Mouse (Mus musculus) adrenal gland (tissue): ENCODE measurements at regions not wholly inside any gene's neighbourhood (a gene's known extent, or its start where the extent isn't known, plus 50 kb on each side); places are given as distances from the start of the nearest gene placed in this dataset.

Experiments
- intact Hi-C: fragments of 180-260 bp; cut with DNase I; formaldehyde crosslinking; loops from one replicate; pipeline ENCODE4 v1.15.1; 2025

DNA sequence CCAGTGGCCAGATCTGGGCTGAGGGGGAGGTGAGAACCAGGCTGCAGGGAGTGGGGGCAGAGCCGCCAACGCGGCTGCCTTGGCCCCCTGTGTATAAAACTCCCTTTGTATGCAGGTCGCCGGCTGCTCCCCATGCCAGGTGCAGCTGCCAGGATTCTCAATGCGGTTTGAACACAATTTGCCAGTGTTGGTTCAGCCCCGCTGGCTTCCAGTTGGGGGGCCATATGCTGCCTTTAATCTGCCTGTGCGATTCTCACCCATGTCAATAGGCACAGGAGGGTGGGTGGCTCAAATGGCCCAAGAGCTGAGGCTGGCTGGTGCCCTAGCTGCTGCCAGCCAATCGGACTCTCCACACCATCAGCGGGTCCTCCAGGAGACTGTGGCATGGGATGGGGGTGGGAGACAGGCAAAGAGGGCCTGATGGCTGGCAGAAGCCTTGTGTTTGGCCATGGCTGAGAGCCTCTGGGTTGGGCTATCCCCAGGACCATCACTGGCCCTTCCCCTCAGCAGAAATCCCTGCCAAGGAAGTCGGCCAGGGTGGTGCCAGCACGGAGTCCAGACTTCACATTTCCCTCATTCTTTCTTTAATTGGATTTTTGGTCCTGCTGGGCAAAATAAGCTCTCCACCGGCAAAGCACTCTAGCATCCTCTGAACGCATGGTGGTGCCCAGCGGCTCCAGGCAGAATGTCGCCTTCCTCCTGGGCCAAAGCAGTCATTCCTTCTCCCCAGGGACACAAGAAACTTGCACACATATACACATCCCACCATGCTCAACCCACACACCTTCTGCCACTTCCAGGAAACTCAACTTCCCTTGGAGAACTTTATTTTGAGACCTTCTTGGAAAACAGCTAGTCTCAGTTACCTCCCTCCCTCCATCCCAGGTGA is 338.0 kb downstream of the Bcor start:
- intact Hi-C loops: no loop called here

DNA sequence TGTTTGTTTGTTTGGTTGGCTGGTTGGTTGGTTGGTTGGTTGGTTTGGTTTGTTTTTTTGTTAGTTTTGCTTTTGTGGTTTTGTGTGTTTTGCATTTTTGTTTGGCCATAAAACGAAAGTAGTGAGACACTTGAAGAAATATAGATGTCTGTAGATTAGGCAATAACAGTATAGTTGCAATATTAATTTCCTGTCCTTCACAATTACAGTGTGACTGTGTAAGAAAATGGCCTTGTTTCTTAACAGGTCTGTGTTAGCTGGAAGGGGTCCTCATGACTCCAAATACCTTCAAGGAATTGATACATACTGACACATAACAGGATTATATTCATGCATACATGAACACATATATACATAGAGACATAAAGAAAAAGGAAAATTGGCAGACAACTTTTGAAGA is 334.2 kb downstream of the Bcor start:
- intact Hi-C loops: no loop called here

DNA sequence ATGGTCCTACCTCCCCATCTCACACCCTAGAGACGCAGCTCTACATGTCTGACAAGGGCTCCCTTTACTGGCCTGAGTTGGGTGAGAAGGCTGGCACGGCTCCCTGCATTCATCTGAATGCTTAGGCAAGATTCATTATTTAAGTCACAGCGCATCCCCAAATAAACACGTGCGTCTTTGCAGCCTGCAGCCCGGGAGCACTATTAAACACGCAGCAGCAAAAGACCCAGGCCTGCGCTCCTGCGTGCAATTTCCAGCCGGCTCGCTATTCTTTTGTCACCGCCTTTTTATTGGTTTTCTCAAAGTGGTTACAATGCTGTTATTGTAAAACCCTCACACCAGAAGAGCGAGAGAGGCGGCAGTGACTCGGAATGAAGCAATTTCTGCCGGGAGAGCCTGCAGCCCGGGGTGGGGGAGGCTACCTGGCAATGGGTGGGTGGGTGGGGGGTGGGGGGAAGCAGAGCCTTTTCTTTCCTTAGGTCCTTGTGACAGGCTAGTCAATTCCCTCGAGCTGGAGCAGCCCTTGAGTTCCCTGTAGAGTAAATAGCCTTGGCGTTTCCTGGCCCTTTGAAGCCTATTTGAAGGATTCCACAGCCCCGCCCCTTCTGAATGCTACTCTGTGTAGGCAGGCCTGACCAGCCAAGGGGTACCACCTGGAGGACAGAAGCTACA is 333.3 kb downstream of the Bcor start:
- intact Hi-C loops: no loop called here

DNA sequence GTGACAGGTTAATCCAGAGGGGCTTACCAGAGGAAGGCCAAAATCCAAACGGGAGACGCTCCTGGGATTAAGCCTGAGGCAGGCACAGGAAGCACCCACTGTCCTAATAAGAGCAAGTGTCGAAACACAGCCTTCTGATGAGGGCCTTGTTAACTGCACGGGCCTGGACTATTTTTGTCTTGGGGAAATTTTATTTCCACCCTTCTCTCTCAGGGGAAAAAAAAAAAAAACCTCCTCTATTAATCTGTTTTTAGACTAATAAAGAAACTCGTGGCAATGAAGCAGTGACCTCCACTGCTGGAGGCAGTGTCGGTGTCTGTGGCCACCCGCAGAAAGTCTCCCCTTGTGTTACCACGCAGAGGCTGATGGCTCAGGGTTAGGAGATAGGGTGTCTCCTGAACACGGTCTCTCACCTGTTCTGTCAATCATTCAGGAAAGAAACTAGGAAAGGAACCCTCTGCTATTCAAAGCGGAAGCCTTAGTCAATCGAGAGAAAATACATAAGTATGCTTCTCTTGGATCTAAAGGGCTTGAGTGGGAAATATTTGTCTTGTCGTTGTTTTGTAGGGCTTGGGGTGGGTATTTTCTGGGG is 330.6 kb downstream of the Bcor start:
- intact Hi-C loops: no loop called here

DNA sequence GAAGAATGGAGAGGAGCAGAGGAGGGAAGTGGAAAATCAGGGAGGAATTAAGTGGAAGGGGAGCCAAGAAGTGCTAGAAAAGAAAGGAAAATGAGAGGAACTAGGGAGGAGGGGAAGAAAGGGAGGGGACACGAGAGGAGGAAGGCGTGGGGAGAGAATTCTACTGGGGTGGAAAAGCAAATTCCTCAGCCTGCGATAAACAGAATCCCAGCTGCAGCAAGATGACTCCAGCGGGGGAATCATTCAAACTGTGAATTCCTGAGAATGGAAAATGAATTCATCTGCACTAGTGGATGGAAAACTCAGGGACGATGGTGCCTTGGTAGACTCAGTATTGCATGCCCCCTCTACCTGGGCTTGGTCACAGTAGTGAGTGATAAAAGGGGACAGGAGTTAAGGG is 322.6 kb downstream of the Bcor start:
- intact Hi-C loops: no loop called here

DNA sequence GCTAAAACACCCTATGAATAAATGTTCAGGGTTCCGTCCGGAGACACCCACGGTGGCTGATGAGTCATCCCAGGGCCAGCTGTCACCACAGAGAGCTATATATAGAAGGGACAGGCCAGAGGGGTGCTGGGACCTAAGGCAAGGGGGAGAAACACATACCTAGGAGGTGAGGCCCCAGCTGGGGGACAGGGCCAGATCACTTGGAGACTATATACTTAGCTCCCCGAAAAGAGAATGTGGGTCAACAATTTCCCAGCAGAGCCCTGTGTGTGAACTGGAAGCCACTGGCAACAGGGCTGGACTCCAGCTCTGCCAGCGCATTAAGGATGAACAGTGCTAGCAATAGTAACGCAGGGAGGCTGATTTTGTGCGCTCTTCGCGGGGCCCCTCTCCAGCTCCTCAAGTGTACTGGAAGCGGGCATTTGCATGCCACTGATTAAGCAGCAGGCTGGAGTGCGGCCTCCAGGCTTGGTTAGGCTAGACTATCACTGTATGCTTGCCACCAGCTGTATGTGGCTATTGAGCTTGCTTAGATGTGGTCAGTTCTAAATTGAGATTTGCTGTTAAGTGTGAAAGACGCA is 320.4 kb downstream of the Bcor start:
- intact Hi-C loops: no loop called here

DNA sequence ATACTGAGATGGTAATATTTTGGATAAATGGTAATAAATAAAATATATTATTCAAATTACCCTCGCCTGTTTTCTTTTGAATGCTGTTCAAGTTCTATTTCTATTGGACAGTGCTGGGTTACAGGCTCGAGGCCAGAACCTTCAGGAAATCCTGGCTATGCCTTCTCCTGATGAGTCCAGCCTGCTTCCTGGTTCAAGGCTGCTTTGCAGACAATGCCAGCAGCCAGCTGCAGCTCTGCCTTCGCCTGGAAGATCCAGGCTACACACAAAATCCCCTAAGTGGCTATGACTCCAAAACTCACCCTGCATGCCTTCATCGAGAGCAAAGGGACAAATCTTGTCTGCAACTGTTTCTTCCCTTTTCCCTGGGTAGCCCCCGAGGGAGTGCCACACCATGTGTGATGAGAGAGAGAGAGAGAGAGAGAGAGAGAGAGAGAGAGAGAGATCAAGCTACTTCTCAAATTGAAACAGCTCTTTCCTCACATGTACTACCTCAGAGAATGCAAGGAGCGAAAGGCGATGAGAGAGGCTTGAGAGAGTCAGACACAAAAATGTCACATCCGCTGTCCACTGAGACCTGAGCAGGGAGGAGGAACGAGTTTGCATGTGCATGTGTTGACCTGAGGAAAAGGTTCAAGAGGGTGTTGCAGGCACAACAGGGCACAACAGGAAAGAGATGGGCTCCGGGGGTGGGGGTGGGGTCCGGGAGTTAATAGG is 319.7 kb downstream of the Bcor start:
- intact Hi-C loops: no loop called here

DNA sequence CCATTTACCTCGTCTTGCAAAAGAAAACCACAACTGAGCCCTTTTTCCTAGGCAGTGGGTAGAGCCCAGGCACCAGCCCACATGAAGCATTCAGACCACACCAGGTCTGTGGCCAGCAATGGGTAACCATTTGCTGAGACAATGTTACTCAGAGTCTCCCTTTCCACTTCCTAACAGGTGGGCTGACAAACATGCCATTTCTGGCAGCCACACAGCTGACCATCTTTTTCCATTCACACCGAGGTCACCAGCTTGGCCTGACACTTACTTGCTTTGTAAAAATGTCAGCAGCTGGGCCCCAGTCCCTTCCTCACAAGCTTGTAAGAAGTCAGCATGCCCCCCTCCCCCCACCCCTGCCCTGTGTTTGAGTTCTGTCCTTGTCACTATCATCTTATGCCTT is 314.6 kb downstream of the Bcor start:
- intact Hi-C loops: no loop called here

DNA sequence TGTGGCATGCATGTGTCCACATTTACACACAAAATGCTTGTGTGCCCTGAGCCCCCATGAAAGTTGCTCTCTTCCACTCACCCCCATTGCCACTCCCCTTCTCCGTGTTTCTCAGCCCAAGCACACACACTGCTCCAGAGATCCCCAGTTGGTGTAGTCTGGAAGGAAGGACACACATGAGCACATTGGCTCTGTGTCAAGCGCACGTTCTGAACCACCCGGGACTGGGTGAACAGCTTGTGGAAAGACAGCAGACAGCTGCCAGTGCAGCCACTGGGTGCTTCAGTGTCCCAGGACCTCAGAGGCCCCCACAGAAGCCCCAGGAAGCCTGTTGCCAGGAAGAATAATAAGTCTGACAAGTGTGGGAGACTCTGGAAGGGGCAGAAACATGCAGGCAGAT is 304.2 kb downstream of the Bcor start:
- intact Hi-C loops: no loop called here

DNA sequence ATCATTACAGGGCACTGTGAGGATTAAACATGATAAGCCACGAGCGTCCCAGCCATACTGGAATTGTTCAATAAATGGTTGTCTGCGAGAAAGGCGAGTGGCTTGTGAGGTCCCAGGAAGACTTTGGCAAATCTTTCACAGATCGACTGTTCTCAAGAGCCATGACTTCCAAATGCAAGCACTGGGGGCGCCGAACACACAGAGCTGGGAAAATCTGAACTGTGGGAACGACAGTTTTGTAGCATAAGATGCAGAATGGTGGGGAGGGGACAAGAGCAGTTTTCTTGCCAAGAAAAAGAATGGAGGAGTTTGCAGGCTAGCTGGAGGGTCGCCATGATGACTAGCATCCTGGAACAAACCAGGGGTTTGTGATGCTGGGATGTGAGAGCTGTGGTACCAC is 300.8 kb downstream of the Bcor start:
- intact Hi-C loops: no loop called here

DNA sequence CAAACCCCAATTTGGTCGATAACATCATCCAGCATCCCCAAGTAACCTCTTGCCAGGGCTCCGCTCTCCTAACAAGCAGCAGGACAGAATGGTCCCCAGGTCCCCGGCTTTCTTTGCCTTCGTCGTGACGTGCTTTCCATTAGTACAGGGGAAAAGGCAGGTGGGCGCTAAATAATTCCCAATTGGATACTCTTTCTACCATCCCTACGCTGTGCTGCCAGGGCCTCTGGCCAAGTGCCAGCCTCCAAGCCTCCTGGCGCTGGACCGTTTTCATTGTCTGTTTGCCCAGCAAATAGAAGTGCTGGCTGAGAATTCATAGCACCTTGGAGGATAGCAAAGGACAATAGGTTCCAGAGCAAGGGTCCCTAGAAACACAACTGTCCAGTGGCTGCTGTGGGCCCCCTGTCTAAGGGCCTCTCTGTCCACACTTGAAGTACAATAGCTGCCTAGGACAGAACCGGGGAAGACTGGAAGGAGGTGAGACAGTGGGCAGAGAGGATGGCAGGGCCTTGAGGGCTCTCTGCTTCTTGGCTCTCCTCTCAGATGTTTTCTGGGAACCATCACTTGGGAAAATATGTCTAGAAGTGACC is 298.9 kb downstream of the Bcor start:
- intact Hi-C loops: no loop called here

DNA sequence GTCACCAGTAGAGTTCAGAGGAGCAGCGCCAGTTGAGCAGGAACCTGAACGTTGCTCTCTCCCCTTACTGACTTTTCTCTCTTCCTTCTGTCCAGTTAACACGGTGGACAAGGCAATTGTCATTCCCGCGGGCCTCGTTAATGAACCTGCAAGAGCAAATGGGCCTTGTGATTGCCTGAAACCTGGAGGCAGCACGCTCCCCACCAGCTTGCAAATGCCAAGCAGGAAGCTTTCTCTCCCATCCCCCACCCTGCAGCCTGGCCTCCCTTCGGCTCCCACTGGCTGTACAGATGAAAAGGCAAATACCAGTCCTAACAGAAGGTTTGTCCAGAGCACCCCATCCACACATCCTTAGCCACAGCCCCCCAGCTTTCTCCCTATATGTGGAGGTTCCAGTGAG is 298.3 kb downstream of the Bcor start:
- intact Hi-C loops: no loop called here

DNA sequence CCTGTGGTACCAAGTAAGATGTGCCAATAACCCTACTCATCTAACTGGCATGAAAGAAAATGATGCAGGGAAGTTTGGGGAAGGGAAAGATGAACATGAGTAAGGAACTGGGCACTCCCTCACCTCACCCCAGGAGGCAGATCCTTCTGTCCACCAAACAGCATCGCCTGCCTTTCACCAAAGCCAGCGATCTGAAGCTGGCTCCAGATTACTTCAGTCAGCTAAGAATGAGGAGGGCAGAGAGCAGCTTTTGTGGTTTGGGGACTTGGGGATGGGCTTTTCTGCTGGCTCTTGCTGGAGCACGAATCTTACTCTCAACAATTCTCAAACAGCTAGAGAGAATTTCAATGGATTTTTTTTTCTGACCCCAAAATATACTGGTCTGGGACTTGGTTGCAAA is 297.0 kb downstream of the Bcor start:
- intact Hi-C loops: no loop called here

DNA sequence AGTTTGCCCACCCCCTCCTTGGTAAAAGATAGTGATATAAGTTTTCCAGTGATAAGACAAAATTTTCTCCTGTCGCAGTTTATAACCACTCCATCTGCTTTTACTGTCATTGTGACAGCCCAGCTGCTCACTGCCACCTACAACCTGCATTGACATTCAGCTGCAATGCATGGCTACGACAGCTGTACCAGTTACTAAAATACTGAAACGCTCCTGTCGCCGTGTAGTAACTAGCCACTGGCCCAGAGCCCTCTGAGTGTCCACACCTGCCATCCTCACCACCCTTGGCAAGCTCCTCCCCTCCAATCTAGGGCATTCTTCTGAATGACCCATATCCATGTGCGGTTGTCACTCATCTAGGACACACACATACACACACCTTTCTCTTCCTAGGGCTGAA is 286.2 kb downstream of the Bcor start:
- intact Hi-C loops: no loop called here

DNA sequence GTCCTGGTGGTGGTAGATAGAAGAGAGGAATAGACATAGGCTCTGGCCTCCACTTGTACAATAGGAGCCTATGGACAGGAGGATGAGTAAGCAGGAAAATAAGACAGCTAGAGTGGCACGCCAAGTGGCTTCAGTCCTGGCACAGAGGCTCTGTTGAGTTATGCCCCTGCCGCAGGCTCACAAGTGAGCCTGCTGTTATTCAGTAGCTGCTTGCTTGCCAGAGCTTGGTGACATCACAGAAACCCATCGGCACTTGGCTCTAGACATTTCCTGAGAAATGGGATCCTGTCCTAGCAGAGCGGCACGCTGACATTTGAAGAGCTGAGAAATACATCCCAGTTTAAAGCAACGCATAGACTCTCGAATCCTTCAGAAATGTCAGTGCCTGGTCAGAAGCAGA is 283.5 kb downstream of the Bcor start:
- intact Hi-C loops: no loop called here

DNA sequence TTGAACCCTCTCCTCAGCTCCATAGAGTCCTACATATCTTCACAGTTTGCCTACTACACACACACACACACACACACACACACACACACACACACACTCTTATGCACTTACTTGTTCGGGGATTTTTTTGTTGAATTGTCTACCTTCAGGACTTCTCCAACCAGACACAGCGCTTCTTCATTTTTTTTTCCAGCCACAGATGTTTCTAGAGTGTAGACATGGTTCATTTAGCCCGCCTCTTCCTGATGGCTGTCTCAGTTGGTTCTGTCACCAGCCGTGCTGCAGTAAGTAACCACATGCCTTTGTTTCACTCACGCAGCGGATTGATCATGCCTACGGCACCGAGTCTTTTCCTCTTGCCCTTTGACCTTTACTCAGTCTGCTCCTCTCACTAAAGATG is 282.1 kb downstream of the Bcor start:
- intact Hi-C loops: no loop called here

DNA sequence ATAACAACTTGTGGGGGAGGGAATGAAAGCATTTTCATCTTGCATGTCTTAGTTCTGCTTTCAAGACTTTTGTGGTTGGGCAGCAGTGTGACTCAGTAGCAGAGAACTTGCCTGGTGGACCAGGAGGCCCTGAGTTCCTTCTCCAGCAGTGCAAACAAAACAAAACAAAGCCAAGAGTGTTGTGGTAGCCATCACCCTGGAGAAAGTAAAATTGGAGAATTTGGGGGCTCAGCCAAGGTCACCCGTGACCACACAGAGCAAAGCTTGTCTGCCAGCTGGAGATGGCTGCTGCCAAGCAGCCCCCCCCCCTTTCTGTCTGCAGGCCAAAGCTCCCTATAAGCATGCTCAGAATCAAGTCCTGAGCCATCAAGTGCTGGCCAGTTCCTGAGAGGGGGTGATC is 279.2 kb downstream of the Bcor start:
- intact Hi-C loops: no loop called here

DNA sequence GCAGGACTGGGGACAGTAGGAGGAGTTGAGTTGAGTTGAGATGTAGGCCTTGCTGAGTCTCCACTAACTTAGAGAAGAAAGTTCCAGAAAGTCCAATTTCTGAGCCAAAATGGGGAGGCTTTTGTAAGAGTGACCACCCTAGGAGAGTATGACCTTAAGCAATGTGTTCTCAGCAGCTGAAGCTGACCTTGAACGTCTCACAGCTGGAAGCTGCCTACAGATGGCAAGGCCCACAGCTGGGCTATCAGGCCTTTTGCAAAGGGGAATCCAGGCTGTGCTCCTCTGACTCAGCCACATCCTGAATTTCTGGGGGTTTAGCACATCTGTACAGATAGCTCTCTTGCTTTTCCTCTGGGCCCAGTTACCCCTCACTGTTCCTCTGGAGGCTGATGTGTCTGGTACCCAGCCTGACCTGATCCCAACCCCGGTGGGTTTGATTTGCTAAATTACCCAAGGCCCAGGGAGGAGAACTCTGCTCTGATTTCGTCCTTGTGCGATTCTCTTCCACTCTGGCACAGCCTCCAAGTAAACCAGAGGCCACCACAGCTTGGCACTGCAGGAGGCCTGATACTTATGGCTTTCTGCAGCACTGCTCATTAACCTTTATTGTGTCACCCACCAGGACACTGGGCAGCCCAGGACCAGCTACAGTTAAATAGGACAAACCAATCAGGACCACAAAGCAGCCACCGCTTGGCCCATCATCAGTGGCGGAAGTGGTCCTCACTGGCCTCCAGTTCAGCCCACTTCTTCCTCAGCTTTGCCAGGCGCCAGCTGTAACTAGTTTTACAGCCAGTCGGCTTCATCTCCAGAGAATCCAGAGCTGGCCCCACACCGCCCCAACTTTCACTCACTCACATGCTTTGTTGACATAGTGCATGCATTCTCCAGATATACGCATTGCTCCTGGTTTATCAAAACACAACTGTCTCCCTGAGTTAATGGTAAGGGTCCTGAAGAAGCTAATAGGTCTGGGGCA is 276.1 kb downstream of the Bcor start:
- intact Hi-C loops: no loop called here

DNA sequence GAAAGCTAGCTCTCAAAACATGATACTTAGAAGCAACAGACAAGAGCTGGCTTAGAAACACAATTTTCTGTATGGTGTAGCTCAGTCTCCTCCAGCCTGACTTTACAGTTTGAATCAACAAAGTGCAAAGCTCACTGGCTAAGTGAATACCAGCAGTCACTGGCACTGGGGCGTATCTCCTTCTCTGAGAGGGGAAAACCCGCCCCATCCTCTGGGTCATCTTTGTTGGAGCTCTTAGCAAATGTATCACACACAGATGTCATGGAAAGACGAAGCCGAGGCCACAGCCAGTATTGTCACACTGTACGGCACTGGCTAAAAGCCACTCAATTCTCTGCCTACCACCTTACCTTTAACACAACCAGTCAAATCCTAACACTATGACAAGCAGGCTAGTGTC is 267.8 kb downstream of the Bcor start:
- intact Hi-C loops: no loop called here
